Mouse (Mus musculus) forebrain, embryonic 10.5 days (tissue): ENCODE results near the gene BC067074. TPM values are rescaled to one million over a fixed set of nuclear protein-coding genes. Genes with fewer than 3 reads are reported as not detected.

Source experiments
- polyA plus RNA-seq: library from polyadenylated mRNA; unstranded; fragments of >200 nt; fragmentation: Nextera tagmentation; extraction: Ambion mirVana; gene quantifications from 2 replicates; pipeline ENCODE4 v1.2.1, GENCODE M21; 2016

BC067074 gene
- polyA plus RNA-seq, 1 experiment from 2014 or later: 2.3 TPM

Other genes starting within 250 kb of the BC067074 start
- 78.8 and 85.3 TPM in 2 replicates for gene Gpx8, start 246.7 kb upstream of the BC067074 start, polyA plus RNA-seq
- not detected in 2 replicates for gene Gzma, start 192.2 kb upstream of the BC067074 start, polyA plus RNA-seq
- 0.77 and 2.2 TPM in 2 replicates for gene Esm1, start 83.5 kb upstream of the BC067074 start, polyA plus RNA-seq
- gene Gzmk, start 67.3 kb upstream of the BC067074 start, polyA plus RNA-seq: not detected in 2 replicates